Mouse (Mus musculus) left cerebral cortex, adult 9 months (tissue): ENCODE data around the gene Gjd3.

Experiments used
- DNase-seq, 2 experiments: peaks; one replicate each; pipeline ENCODE4 v3.0.0; 2022; ENCODE audit warnings: low spot score in 2 of 2

Gene Gjd3

DNA sequence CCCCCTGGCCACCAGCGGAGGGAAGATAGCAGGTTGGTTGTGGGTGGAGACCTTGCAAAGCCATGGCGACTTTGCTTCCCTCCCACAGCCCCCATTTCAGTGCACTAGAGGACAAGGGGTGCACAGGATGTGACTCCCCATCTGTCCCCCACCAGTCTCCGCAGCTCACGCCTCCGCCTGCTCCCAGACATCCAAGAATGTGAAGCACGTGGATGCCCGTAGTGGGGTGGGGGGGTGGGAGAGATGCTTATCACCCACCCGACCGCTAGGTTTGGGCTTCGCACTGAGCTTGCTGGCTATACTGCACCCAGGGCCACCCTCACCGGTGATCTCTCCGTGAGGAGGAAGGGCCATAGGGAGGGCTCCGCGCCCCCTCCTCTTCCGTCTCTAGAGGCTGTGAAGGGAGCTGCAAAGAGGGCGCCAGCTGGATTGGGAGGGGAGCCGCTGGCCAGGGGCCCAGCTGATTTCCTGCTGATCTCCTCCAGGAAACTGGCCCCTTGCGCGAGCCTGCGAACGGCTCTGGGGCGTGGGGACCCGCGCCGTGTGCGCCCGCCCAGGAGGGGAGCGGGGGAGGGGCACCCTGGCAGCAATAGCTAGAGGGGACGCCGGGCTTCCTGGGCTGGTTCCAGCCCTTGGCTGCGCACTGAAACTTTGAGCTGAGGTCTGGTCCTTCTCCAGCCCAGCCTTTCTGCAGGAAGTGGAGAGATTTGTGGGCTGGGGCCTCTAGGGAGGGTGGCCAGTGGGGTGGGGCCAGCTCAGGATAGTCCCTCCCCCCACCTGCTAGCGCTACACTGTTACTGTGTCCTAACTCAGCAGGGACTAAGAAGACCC, 19.4 kb downstream of the Gjd3 start:
- no peak for DNase-seq

DNA sequence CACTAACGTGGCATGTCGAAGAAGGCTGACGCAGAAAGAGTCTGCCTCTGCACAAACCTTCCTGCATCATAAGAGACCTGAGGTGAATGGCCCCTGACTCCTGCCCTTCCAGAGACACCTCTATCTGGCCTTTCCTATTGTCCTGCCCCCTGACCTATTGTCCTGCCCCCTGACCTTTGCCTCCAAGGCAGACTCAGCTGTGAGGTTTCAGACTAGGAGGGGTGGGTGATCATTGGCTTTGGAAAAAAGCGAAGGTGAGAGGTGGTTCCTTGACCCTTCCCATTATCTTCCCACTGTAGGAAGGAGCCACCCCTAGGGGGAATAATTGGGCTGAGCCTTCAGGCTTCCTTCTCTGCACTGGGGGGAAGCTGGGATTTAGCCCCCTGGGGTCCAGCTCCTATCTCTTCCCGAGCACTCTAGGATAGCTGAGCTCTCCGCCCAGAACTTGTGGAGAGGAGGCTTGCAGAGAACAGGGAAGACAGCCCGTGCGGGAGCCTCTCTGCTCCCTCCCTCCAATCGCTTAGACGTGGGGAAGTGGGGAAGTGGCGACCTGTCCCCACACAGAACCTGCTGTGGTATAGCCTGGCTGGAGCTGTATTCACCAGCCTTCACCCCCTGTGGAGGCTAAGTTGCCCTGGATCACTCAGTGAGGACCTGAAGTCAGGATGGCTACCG, 20.3 kb downstream of the Gjd3 start:
- no peak for DNase-seq

DNA sequence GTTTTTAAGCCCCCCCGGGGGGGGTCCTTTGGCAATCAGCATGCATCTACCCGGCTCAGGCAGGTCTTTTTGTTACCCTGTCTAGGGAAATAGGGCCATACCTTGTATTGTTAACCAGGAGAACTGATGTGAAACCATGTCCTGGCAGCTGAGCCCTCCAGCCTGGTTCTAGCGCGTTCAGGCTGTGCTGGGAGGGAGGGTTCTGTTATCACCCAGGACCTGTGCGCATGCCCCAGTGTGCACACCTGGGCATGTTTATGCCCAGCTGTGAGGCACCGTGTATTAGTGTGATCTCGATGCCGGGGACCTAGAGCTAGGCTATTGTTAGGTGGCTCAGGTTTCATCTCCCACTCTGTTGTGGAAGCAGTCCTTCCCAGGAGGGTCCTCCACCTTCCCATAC, 21.1 kb downstream of the Gjd3 start:
- no peak for DNase-seq

DNA sequence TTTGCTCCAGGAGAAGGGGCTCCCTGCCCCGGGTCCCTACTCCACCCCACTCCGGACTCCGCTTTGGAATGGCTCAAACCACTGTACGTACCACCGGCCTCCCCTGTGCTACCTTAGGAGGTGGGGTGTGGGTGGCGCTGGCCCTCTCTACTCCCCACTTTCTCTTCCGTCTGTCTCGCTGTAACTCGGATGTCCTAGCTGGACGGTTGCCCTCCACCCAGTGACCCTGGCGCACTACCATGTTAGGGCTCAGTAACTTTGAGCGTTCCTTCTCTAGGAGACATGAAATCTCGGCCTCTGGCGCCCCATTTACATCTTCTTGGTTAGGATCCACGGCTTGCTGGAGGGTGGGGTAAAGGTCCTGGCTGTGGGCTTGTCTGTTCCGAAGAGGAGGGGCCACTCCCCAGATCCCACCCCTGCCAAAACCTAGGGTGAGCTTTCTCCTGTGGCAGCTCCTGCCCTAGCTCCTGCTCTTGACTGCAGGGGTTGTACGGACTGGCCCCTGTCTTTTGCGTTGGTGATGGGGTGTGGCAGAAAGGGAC, 21.7 kb downstream of the Gjd3 start:
- DNase-seq: no peak

DNA sequence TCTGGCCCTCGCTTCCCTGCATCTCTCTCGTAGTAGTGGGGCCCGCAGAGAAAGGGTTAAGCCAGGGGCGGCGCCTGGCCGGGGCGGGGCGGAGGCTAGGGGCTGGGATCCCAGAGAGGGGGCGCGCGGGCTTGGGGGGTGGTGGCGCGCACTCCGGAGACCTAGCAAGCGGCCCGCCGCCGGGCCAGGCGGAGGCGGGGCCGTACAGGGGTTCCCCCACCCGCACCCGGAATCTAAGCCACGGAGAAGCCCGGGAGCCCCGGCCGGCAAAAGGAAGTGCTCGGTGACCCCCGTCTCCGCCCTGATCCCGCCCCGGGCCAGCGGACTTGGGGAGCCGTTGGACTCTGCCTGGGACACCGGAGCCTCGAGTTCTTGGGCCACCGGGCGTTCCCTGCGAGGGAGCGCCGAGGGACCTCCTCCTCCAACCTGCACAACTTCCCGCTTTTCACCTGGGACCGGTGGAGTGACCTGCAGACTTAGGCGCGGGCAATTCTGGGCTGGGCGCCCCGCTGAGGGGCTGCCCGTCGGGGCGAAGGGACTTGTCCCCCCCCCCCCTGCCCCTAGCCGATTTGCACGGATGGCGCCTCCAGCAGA, 22.4 kb downstream of the Gjd3 start:
- DNase-seq: no peak

DNA sequence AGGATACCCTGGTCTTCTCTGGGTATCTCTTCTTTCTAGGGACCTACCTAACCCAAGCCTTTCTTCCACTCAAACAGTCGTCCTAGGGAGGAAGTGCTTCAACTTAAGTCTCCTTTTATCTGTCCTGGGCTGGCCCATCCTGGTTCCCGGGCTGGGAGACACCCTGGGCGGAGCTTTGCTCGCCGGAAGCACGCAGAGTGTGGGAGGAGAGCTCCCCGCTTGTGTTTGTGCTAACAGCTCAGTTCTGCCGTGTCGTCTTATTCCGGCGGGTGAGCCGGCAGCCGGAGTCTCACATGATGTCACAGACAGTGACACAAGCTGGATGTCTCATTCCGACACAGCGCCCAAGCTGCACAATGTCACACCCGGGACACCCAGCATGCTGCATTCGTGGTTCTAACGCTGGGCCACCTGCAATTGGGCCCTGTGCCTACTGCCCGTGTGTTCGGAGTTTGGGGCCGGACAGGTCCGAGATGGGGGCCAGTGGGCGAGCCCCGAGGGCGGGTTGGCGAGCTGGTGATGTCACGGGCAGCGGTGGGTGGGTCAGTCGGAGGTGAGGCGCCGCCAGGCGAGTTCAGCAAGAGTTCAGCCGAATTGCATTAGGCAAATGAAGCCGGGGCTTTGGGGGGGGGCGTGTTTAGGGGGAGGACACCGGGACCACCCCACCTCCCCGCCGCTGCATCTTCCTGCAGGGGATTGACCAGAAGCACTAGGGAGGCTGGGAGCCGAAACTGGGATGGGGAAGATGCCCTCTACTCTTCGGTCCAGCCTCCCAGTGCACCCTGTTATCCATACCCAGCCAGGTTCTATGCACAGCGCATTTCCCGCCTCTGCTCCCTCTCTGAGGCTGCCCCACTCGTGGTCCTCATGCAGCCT, 23.1 kb downstream of the Gjd3 start:
- DNase-seq: no peak

DNA sequence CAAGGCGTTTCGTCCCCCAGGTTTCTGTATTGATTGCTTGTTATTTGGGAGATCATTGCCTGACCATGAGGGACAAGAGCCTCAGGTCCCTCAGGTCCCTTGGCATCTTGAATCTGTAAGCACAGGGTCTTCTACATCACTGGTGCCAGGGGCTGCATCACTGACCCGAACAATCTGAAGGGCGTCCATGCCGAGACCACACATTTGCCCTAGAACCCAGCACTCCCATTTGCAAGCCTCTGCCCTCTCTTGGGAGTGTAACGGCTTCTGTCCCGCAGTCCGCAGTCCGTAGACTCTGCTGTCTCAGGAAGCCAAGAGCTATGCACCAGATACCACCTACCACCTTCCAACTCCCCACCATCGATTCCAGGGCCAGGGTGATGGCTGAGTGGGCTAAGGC, 26.5 kb downstream of the Gjd3 start:
- no peak for DNase-seq

DNA sequence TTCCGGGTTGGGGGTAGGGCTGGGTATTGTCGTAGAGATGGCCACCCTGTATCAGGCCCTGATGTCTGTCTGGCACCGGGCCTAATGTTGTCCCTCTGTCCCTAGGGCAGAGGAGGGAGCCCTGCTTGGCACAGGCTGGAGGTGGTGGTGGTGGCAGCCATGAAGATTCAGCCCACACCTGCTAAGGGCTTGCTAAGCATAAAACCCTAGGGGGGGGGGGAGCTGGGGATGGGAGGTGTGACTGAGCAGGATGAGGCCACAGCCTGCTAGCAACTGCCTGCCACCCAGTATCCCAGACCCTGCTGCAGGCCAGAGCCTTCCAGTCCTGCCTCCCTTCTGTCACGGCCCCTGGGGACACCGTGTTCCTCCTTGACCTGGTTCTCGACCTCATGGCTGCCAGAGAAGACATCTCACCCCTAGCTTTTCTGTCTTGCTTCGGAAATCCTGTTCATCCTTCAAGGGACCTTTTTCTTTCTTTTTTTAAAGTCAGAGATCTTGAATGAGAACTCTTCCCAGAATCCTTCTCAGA, 27.0 kb downstream of the Gjd3 start:
- DNase-seq: no peak

DNA sequence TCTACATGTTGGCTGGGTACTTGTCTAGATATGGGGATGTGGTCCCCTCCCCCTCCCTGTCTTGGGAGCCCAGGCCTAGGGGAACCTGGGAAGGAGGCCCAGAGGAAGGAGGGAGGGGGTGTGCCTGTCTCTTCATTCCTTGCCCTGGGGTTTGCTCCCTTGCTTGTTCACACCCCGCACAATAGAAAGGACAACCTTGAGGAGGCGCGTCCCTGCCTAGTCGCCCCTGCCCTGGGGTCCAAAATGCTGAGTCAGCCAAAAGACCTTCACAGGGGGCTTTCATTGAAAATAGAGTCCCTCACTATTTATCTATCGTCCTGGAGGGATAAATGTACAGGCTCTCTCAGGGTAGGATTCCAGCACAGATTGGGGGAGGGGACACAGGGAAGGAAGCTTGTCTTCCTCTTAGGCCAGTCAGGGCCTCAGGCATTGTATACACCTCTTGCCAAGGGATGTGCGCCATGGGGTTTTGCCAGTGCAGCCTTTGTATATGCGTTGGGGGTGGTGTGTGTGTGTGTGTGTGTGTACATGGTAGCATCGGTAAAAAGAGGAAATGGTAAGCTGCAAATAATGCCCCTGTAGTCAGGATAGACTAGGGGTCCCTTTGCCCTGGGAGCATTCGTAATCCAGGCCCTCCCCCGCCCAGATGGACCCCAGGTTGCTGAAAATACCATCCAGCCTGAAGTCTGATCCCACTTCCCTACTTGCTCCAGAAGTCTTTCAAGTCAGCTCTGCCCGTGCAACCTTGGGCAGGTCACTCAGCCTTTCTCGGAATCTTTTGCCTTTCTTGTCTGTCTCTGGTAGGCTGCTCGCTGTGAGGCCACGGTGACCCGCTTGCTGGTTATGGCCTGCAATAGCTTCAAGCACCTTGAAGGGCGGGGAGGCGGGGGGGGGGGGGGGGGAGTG, 27.8 kb downstream of the Gjd3 start:
- DNase-seq: no peak

DNA sequence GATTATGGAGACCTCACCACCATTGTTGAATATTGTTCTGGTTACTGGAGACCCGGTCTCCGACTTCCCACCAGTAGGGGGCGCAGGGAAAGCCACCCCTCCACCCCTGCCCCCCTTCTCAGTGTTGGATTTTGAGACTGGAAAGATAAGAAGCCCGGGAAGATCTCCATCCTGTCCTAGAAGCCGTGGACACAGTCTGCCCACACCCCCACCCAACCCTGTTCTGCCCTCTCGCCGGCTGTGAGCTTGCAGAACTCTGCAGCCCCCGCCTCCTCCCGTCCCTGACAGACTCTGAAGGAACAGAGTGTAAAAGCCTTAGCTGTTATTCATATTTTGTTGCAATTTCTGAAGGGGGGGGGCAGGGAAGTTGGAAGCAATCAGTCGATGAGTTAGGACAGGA, 28.4 kb downstream of the Gjd3 start:
- DNase-seq: no peak

DNA sequence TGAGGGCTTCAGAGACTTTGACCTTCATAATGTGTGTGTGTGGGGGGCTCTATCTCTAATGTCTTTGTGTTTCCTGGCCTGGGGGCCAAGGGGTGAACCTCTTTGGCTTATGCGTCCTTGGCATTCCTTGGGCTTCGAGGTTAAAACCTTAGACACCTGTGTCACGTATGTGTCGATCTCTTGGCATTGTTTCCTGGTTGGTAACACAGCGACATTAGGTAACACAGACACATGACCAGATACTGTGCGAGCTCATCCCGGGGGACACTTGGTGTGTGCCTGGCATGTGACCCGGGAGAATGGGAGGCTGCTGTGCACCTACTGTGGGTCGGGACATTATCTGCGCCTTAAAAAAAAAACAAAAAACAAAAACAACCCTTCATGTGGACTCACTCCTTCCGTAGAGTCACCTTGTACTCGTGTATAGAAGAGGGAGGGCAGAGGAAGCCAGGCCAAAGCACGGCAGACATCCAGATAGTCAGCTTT, 28.9 kb downstream of the Gjd3 start:
- no peak for DNase-seq

DNA sequence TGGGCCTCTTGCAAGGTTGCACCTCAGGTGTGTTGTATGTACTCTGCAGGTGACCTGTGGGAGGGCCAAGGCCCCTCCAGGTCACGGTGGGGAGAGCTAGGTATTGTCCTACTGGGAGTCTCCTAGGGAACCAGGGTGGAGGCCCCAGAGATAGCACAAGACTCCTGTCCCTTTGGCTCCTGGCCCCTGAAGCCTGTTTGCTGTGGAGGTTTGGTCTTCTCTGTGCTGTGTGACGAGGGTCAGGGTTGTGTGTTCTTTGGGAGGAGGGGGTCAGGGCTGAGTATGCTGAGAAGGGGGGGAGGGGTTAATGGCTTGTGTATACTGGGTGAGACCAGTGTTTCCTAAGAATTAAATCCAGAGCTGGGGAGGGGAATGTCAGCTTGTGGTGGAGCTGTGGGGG, 29.5 kb downstream of the Gjd3 start:
- no peak for DNase-seq

DNA sequence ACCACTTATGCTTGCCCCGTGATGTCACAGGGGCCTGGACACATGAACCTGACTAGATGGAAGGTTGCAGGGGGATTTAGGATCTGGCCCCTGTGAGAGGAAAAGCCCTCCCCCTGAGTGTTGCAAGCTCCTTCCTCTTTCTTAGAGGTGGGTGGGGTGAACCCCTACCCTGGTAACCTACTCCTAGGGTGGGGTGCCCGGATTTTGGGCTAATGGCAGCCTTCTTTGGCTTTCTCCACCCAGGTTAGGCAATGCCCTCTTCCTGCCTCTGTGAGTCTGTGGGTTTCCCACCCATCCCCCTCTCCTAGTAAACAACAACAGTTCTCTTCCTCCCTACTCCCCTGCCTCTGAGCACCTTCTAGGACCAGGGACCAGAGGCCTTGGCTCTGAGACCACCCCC, 30.1 kb downstream of the Gjd3 start:
- DNase-seq: no peak

DNA sequence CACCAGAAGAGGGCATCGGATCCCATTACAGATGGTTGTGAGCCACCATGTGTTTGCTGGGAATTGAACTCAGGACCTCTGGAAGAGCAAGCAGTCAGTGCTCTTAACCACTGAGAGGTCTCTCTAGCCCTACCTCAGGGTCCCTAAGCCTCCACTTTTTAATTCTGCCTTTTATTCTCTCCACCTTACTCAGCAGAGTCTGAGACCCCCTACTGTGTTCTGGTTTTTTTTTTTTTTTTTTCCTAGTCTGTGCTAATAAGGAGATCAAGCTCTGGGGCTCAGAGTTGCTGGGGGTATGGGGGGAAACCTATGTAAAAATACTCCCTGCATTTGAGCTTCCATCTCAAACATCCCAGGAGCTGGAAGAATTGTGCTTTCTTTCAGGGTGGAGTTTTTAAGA, 30.7 kb downstream of the Gjd3 start:
- no peak for DNase-seq

DNA sequence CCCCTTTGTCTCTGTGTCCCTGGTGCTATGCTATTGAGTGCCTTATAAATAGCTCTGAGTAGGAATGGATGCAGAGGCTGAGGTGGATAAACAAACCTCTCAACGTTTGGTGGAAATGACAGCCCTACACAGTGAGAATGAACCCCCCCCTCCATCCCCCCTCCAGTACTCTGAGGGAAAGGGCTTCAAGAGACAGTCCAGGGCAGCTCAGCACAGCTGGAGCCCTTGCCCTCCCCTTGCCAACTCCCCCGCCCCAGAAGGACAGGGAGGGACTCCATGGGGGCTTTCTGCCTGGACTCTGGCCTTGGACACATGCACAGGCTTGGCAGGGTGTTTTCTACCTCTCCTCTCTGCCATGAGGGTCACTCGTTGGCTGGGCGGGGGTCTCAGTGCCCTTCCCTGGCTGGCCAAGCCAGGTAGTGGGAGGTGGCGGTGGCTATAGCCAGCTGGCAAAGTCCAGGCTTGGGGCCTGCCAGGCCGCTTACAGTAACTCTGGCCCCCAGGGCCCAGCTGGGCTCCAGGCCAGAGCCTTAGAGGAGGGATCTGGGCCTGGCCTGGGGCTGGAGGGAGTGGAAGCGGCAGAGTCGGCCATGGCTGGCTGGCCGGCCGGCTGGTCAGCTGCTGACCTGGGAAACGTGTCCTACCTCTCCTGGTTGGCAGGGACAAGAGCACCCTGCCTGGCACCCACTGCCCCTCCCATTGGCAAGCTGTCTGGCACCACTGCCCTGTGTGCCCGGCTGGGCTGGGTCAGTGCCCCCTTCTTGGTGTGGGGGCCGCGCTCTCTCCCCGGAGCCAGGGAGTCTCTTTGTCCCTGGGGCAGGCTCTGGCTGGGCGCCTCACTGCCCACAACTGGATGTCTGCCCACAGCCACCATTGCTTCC, 31.6 kb downstream of the Gjd3 start:
- no peak for DNase-seq

DNA sequence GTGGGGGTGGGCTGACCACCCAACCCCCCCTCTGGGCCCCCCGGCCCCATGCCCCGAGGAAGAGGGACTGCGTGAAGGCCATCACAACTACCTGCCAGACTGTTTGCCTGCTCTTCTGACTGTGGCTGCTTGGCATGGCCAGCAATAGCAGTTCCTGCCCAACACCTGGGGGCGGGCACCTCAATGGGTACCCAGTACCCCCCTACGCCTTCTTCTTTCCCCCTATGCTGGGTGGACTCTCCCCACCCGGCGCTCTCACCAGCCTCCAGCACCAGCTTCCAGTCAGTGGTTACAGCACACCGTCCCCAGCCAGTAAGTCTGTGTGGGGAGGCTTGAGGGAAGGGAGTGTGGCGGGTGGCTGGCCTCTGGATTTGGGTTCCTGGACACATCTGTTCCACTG, 32.3 kb downstream of the Gjd3 start:
- DNase-seq: no peak

DNA sequence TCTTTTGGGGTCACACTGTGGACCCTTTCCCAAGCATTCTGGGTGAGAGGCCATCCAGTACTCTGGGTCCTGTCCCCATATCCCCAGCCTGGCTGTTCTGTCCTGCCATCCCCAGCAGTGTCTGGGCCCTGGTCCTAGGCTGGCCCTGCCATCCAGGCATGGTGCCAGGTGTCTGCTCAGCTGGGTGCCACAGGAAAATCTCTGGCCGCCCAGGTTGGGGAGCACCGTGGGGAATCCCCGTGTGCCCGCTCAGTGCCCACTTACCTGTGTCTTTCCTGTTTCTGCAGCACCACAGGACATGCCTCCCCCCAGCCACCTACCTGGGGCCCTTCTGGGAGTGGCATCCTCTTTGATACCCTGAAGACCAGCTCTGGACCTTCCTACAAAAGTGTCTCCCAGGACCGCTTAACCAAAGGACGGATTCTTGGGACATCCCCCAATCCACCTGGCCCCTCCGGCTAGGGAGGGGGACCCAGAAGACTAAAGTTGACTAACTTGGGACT, 32.8 kb downstream of the Gjd3 start:
- no peak for DNase-seq

DNA sequence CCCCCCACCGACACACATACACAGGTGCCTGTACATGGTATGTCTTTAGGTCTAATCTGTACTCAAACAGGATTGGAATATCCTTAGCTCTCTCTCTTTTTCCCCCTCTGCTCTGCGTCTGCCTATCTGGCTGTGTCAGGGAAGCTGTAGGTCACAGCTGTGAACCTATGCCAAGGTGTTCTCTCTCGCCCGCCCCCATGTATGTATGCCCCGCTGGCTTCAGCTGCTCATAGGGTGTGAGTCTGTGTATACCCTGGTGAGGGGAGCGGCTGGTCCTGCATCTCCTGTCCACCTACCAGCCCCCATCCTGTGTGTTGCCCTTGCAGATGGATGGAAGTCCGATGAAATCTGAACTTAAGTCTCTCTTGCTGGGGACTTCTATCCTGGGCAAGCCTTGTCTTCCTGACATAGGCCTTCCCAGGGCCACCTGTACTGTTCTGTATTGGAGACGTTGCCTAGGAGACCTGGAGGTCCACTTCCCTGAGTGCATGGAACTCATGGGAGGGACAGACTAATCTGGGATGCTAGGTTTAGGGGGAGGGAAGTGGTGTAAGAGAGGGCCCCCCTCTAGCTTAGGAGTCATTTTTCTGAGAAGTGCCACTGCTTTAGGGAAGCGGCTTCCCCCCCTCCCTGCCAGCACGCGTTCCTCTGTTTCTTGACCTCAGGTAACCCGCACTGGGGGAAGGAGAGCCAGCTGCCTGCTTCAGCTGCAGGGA, 33.4 kb downstream of the Gjd3 start:
- no peak for DNase-seq
